Mouse (Mus musculus) liver, adult 2 months (tissue): ENCODE data around the gene Sost.

Source experiments
- CTCF ChIP-seq: fragments of 200-500 bp; IDR thresholded peaks from 2 replicates; pipeline ENCODE4 v1.5.1; 2011; ENCODE audit warnings: low read depth, low read length, control low read depth
- POLR2A ChIP-seq: fragments of 200-500 bp; IDR thresholded peaks from 2 replicates; pipeline ENCODE4 v1.6.1; 2011; ENCODE audit warnings: low read length, control low read depth; ENCODE audit not compliant: insufficient read depth; ENCODE audit errors: extremely low read depth

- no peak for TF ChIP-seq POLR2A
- TF ChIP-seq CTCF, result no peak
Measured at GRCm38 (mm10) chr11:101950021-101950420, 16.8 kb downstream of the Sost start.
